Mouse (Mus musculus): ENCODE results near the gene Armc6.
"Not testable (repeated sequence)": the region's sequence is repeated elsewhere in the genome, so short reads cannot be mapped to it uniquely, and the experiment has no call there.

The Armc6 gene

GRCm38 (mm10) chr8:70227997-70228396 is 6.3 kb downstream of the Armc6 start:
- DNase-seq: no peak

GRCm38 (mm10) chr8:70223341-70223740 is 10.9 kb downstream of the Armc6 start:
- DNase-seq: peak; percentile 73 to 84

- no peak for DNase-seq
These were observed 12.2 kb downstream of the Armc6 start for GRCm38 (mm10) chr8:70222041-70222440.

GRCm38 (mm10) chr8:70220911-70221310 is 13.4 kb downstream of the Armc6 start:
- no peak for DNase-seq

- peak; percentile 81 to 85 for DNase-seq
These were observed 13.9 kb downstream of the Armc6 start for GRCm38 (mm10) chr8:70220236-70220840.

- DNase-seq: peak; percentile 38 to 76
These were observed 15.1 kb downstream of the Armc6 start for GRCm38 (mm10) chr8:70219107-70219684.

- peak; percentile 68 to 91 for DNase-seq
These were observed 16.8 kb downstream of the Armc6 start for GRCm38 (mm10) chr8:70217441-70217840.

- DNase-seq: peak; percentile 93
These were observed 17.7 kb downstream of the Armc6 start for GRCm38 (mm10) chr8:70216566-70216965.

- not testable (repeated sequence) for DNase-seq
These were observed 18.1 kb downstream of the Armc6 start for GRCm38 (mm10) chr8:70216161-70216560.

GRCm38 (mm10) chr8:70215092-70215491 is 19.2 kb downstream of the Armc6 start:
- DNase-seq: no peak

GRCm38 (mm10) chr8:70214411-70214810 is 19.9 kb downstream of the Armc6 start:
- DNase-seq: no peak

- DNase-seq: peak; percentile 100
These were observed 21.9 kb downstream of the Armc6 start, which contains the start of gene Slc25a42 for GRCm38 (mm10) chr8:70212112-70213055. Gene Slc25a42 (minus strand): TSS chr8:70212305.

GRCm38 (mm10) chr8:70211726-70212111 is 22.5 kb downstream of the Armc6 start:
- DNase-seq: no peak

GRCm38 (mm10) chr8:70211275-70211674 is 23.0 kb downstream of the Armc6 start:
- no peak for DNase-seq

- DNase-seq: no peak
These were observed 23.7 kb downstream of the Armc6 start for GRCm38 (mm10) chr8:70210538-70210937.

GRCm38 (mm10) chr8:70208130-70208529 is 26.1 kb downstream of the Armc6 start:
- peak; percentile 65 to 78 for DNase-seq

- no peak for DNase-seq
These were observed 29.5 kb downstream of the Armc6 start for GRCm38 (mm10) chr8:70204757-70205156.

GRCm38 (mm10) chr8:70203072-70203471 is 31.2 kb downstream of the Armc6 start:
- DNase-seq: no peak

- DNase-seq: no peak
These were observed 32.8 kb downstream of the Armc6 start for GRCm38 (mm10) chr8:70201417-70201816.

- peak in 1 of 2 experiments; percentile 49 for DNase-seq
These were observed 34.1 kb downstream of the Armc6 start for GRCm38 (mm10) chr8:70200098-70200681.

- peak; percentile 61 to 80 for DNase-seq
These were observed 36.7 kb downstream of the Armc6 start for GRCm38 (mm10) chr8:70197603-70198002.

GRCm38 (mm10) chr8:70195762-70196161 is 38.5 kb downstream of the Armc6 start:
- DNase-seq: no peak

GRCm38 (mm10) chr8:70194191-70194590 is 40.1 kb downstream of the Armc6 start:
- DNase-seq: no peak

Measured in kidney, adult 8-10 months (tissue).